Mouse (Mus musculus): ENCODE measurements around the gene Fbxo46. TPM values are rescaled to one million over a fixed set of nuclear protein-coding genes. Genes with fewer than 3 reads are reported as not detected.
"Not testable (repeated sequence)": the region's sequence is repeated elsewhere in the genome, so short reads cannot be mapped to it uniquely, and the experiment has no call there.

The Fbxo46 gene
- polyA plus RNA-seq (2012; rRNA removed) = 29.2 and 30.1 TPM in 2 replicates

- no peak within 1 kb of the TSS; the same call in 1 of the 2 replicates for H3K27ac ChIP-seq (ENCODE audit: control insufficient read depth, insufficient read depth, low read length)
- peaks cover 7% of the 10 kb centered on the region for H3K4me1 ChIP-seq (replicated peaks; ENCODE audit: control insufficient read depth, insufficient read depth, low read length)
- peak; percentile 95 for DNase-seq
- TF ChIP-seq CTCF (IDR thresholded peaks at IDR 0.05; ENCODE audit: borderline replicate concordance, control insufficient read depth, extremely low read depth, insufficient read depth, low read length, poor library complexity) (no peak; the same call in 1 of the 2 replicates), POLR2A (IDR thresholded peaks at IDR 0.05; ENCODE audit: control insufficient read depth, extremely low read depth, insufficient read depth, low read length, poor library complexity) (peak; percentile 88; the same call in 1 of the 2 replicates)
- 1% methylated on average over 34 of the region's 34 CpGs for WGBS
- peak within 1 kb of the TSS; percentile 80 for H3K4me3 ChIP-seq (ENCODE audit: control insufficient read depth, insufficient read depth, low read length)
- H3K36me3 ChIP-seq (ENCODE audit: control insufficient read depth, insufficient read depth, low read length) = no peaks in the 10 kb centered on the region
- no peaks in the 10 kb centered on the region for H3K27me3 ChIP-seq (ENCODE audit: control insufficient read depth, insufficient read depth, low read length)
Observed at GRCm38 (mm10) chr7:19119631-19120429, at the start of gene Fbxo46. Gene Fbxo46, plus strand, starts transcription at chr7:19119859.

GRCm38 (mm10) chr7:19071024-19071423, 48.6 kb upstream of the Fbxo46 start:
- H3K27ac ChIP-seq (ENCODE audit: control insufficient read depth, insufficient read depth, low read length); H3K4me1 ChIP-seq (replicated peaks; ENCODE audit: control insufficient read depth, insufficient read depth, low read length); H3K27me3 ChIP-seq (ENCODE audit: control insufficient read depth, insufficient read depth, low read length); DNase-seq; H3K36me3 ChIP-seq (ENCODE audit: control insufficient read depth, insufficient read depth, low read length); H3K4me3 ChIP-seq (ENCODE audit: control insufficient read depth, insufficient read depth, low read length): not testable (repeated sequence)
- 37% methylated on average over 3 of the region's 3 CpGs for WGBS

GRCm38 (mm10) chr7:19073504-19073903, 46.2 kb upstream of the Fbxo46 start:
- no peak overlapping the region for H3K27ac ChIP-seq (ENCODE audit: control insufficient read depth, insufficient read depth, low read length)
- no peaks in the 10 kb centered on the region for H3K36me3 ChIP-seq (ENCODE audit: control insufficient read depth, insufficient read depth, low read length)
- TF ChIP-seq CTCF (IDR thresholded peaks at IDR 0.05; ENCODE audit: borderline replicate concordance, control insufficient read depth, extremely low read depth, insufficient read depth, low read length, poor library complexity) (peak; percentile 73; the same call in 1 of the 2 replicates), POLR2A (IDR thresholded peaks at IDR 0.05; ENCODE audit: control insufficient read depth, extremely low read depth, insufficient read depth, low read length, poor library complexity) (no peak)
- peaks cover 11% of the 10 kb centered on the region; the same call in 1 of the 2 replicates for H3K27me3 ChIP-seq (ENCODE audit: control insufficient read depth, insufficient read depth, low read length)
- 67% methylated on average over 9 of the region's 9 CpGs for WGBS
- peaks cover 24% of the 10 kb centered on the region for H3K4me1 ChIP-seq (replicated peaks; ENCODE audit: control insufficient read depth, insufficient read depth, low read length)
- no peak overlapping the region for H3K4me3 ChIP-seq (ENCODE audit: control insufficient read depth, insufficient read depth, low read length)
- peak; percentile 65 for DNase-seq

GRCm38 (mm10) chr7:19074494-19074893, 45.2 kb upstream of the Fbxo46 start:
- no peak overlapping the region for H3K4me3 ChIP-seq (ENCODE audit: control insufficient read depth, insufficient read depth, low read length)
- no peak overlapping the region for H3K27ac ChIP-seq (ENCODE audit: control insufficient read depth, insufficient read depth, low read length)
- peaks cover 24% of the 10 kb centered on the region for H3K4me1 ChIP-seq (replicated peaks; ENCODE audit: control insufficient read depth, insufficient read depth, low read length)
- 95% methylated on average over 6 of the region's 6 CpGs for WGBS
- H3K27me3 ChIP-seq (ENCODE audit: control insufficient read depth, insufficient read depth, low read length) = peaks cover 11% of the 10 kb centered on the region; the same call in 1 of the 2 replicates
- TF ChIP-seq CTCF (IDR thresholded peaks at IDR 0.05; ENCODE audit: borderline replicate concordance, control insufficient read depth, extremely low read depth, insufficient read depth, low read length, poor library complexity) (no peak), POLR2A (IDR thresholded peaks at IDR 0.05; ENCODE audit: control insufficient read depth, extremely low read depth, insufficient read depth, low read length, poor library complexity) (no peak)
- no peak for DNase-seq
- H3K36me3 ChIP-seq (ENCODE audit: control insufficient read depth, insufficient read depth, low read length) = no peaks in the 10 kb centered on the region

GRCm38 (mm10) chr7:19075231-19075630, 44.4 kb upstream of the Fbxo46 start:
- Histone ChIP-seq H3K4me3 (ENCODE audit: control insufficient read depth, insufficient read depth, low read length) (no peak overlapping the region; the same call in 1 of the 2 replicates), H3K36me3 (ENCODE audit: control insufficient read depth, insufficient read depth, low read length) (no peaks in the 10 kb centered on the region), H3K27me3 (ENCODE audit: control insufficient read depth, insufficient read depth, low read length) (peaks cover 11% of the 10 kb centered on the region; the same call in 1 of the 2 replicates), H3K4me1 (replicated peaks; ENCODE audit: control insufficient read depth, insufficient read depth, low read length) (peaks cover 24% of the 10 kb centered on the region), H3K27ac (ENCODE audit: control insufficient read depth, insufficient read depth, low read length) (no peak overlapping the region)
- no peak for DNase-seq
- WGBS = 52% methylated on average over 5 of the region's 5 CpGs
- TF ChIP-seq CTCF (IDR thresholded peaks at IDR 0.05; ENCODE audit: borderline replicate concordance, control insufficient read depth, extremely low read depth, insufficient read depth, low read length, poor library complexity) (no peak), POLR2A (IDR thresholded peaks at IDR 0.05; ENCODE audit: control insufficient read depth, extremely low read depth, insufficient read depth, low read length, poor library complexity) (no peak)

GRCm38 (mm10) chr7:19075723-19076585, 43.7 kb upstream of the Fbxo46 start, which contains the start of gene Dmwd:
Gene Dmwd, plus strand, starts transcription at chr7:19076227.
- peaks cover 11% of the 10 kb centered on the region; the same call in 1 of the 2 replicates for H3K27me3 ChIP-seq (ENCODE audit: control insufficient read depth, insufficient read depth, low read length)
- TF ChIP-seq CTCF (IDR thresholded peaks at IDR 0.05; ENCODE audit: borderline replicate concordance, control insufficient read depth, extremely low read depth, insufficient read depth, low read length, poor library complexity) (no peak), POLR2A (IDR thresholded peaks at IDR 0.05; ENCODE audit: control insufficient read depth, extremely low read depth, insufficient read depth, low read length, poor library complexity) (0 out of 2 replicates have a peak, but pooled peaks have one; percentile 41)
- H3K4me3 ChIP-seq (ENCODE audit: control insufficient read depth, insufficient read depth, low read length) = peak within 1 kb of the TSS; percentile 41
- peak; percentile 87 for DNase-seq
- H3K4me1 ChIP-seq (replicated peaks; ENCODE audit: control insufficient read depth, insufficient read depth, low read length) = peaks cover 24% of the 10 kb centered on the region
- 2% methylated on average over 88 of the region's 91 CpGs for WGBS
- H3K27ac ChIP-seq (ENCODE audit: control insufficient read depth, insufficient read depth, low read length) = no peak within 1 kb of the TSS
- H3K36me3 ChIP-seq (ENCODE audit: control insufficient read depth, insufficient read depth, low read length) = no peaks in the 10 kb centered on the region
